Mouse (Mus musculus) testis, postnatal 14 days (tissue): ENCODE measurements at regions not wholly inside any gene's neighbourhood (a gene's known extent, or its start where the extent isn't known, plus 50 kb on each side); places are given as distances from the start of the nearest gene placed in this dataset.

Experiments
- DNase-seq: peaks from one replicate; pipeline ENCODE4 v3.0.0; 2021; ENCODE audit warnings: low spot score

GRCm38 (mm10) chr1:154080505-154081380, 120.2 kb upstream of the Zfp648 start:
- peak; percentile 34 for DNase-seq

GRCm38 (mm10) chr1:154086145-154086544, 114.8 kb upstream of the Zfp648 start:
- no peak for DNase-seq

- no peak for DNase-seq
Measured at GRCm38 (mm10) chr1:154089815-154090214, 111.2 kb upstream of the Zfp648 start.

GRCm38 (mm10) chr1:154090521-154091490, 110.2 kb upstream of the Zfp648 start:
- no peak for DNase-seq

GRCm38 (mm10) chr1:154093549-154093948, 107.4 kb upstream of the Zfp648 start:
- no peak for DNase-seq

- no peak for DNase-seq
Measured at GRCm38 (mm10) chr1:154094357-154094756, 106.6 kb upstream of the Zfp648 start.

GRCm38 (mm10) chr1:154096113-154096512, 104.9 kb upstream of the Zfp648 start:
- DNase-seq, result no peak

GRCm38 (mm10) chr1:154096911-154097310, 104.1 kb upstream of the Zfp648 start:
- DNase-seq, result no peak

GRCm38 (mm10) chr1:154097656-154098055, 103.3 kb upstream of the Zfp648 start:
- DNase-seq, result no peak

GRCm38 (mm10) chr1:154100556-154100955, 100.4 kb upstream of the Zfp648 start:
- no peak for DNase-seq

GRCm38 (mm10) chr1:154101433-154101832, 99.6 kb upstream of the Zfp648 start:
- no peak for DNase-seq

GRCm38 (mm10) chr1:154102191-154102590, 98.8 kb upstream of the Zfp648 start:
- DNase-seq, result no peak

- DNase-seq, result peak; percentile 71
Measured at GRCm38 (mm10) chr1:154102871-154103596, 98.0 kb upstream of the Zfp648 start.

GRCm38 (mm10) chr1:154103597-154103923, 97.4 kb upstream of the Zfp648 start:
- no peak for DNase-seq

- no peak for DNase-seq
Measured at GRCm38 (mm10) chr1:154104006-154104600, 96.9 kb upstream of the Zfp648 start.

GRCm38 (mm10) chr1:154104779-154105178, 96.2 kb upstream of the Zfp648 start:
- DNase-seq, result no peak

GRCm38 (mm10) chr1:154112500-154112899, 88.5 kb upstream of the Zfp648 start:
- DNase-seq, result no peak

- DNase-seq, result no peak
Measured at GRCm38 (mm10) chr1:154113291-154114050, 87.5 kb upstream of the Zfp648 start.

GRCm38 (mm10) chr1:154116188-154116710, 84.7 kb upstream of the Zfp648 start:
- no peak for DNase-seq

GRCm38 (mm10) chr1:154117346-154117687, 83.7 kb upstream of the Zfp648 start:
- DNase-seq, result no peak
